Mouse (Mus musculus) c-Kit-positive CD71-negative TER-119-negative erythroid progenitor cells, embryonic 14.5 days (primary cell): ENCODE data around the gene Dhx58.
A peak's percentile ranks its signal among the peaks of the same experiment; 100 is the strongest.

Experiments
- DNase-seq: peaks from one replicate; pipeline ENCODE4 v3.0.0-alpha.2; 2013; ENCODE audit warnings: low read depth

Dhx58 gene

DNA sequence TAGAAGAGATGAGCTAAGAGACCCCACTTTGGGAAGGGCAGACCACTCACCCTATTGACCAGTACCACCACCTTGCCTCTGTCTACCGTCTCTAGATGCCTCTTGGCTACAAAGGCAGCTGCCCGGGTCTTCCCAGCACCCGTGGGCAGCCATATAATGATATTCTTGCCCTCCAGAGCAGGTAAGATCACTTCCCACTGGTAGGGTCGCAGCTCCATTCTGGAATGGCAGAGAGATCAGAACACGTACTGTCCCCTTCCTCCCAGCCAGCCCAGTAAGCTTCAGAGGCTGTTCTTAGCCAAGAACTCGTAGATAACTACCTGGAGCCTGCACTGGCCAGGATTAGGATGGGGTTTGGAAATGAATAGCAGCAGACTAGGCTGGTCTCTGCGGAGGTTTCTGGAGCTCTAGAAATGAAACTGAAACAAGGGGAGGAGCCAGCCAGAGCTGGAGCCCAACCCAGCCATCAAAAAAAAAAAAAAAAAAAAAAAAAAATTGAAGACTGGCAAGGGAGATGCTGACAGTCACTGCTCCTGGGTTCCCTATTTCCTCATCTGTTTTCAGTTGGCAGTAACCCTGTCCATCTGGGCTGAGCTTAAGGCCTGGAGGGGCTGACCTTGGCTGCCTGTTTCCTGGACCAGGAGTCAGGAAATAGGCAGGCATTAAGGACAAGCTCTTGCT is at the start of gene Dhx58:
TSS of gene Dhx58 (minus strand) at position 421 of the 681 bp plus-strand sequence.
- DNase-seq = no peak

DNA sequence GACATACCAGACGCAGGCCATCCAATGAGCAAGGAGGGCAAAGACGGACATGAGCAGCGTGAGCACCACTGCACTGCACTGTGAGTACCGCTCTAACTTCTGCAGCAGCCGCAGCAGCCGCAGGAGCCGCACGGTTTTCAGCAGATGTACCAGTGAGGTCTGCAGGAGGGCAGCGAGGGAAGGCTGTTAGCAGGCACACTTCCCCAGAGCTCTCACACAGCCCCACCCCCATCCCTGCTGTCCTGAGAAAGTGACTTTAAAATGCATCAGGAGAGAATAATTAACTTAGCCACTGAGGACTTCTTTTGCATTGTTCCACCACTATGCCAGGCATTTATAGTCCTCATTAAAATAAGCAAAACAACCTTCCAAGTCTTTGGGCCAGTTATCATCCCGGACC is 48.2 kb upstream of the Dhx58 start:
- DNase-seq = no peak

DNA sequence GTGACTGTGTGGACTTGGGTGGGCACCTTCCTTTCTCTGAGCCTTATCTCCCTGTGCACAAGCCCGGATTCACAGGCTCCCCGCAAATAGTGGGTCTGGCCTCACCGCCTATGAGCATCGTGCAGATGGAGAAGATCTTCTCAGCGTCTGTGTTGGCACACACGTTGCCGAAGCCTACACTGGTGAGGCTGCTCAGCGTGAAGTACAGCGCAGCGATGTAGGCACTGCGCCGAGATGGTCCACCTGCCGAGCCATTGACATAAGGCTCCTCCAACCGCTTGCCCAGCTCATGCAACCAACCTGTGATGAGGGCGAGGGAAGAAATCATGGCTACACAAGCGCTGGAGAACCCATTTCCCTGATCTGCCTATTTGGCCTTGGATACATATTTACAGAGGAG is 46.1 kb upstream of the Dhx58 start:
- no peak for DNase-seq

DNA sequence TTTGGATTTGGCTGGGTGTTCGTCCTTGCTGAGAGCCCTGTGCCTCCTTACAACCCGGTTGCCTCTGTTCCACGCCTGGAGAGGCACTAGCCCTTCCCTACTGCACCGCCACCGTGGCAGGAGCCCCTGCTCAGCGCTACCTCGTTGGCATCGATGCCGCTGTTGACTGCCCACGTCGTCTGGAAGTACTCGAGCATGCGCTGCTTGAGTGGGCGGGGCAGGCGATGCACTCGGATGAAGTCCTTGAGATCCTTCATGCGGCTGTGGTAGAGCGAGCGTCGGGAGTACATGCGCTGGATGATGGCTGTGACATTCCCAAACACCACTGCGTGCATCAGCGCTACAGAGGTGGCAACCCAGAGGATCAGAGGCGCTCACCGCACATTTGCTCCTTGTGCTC is 45.4 kb upstream of the Dhx58 start:
- DNase-seq = no peak

DNA sequence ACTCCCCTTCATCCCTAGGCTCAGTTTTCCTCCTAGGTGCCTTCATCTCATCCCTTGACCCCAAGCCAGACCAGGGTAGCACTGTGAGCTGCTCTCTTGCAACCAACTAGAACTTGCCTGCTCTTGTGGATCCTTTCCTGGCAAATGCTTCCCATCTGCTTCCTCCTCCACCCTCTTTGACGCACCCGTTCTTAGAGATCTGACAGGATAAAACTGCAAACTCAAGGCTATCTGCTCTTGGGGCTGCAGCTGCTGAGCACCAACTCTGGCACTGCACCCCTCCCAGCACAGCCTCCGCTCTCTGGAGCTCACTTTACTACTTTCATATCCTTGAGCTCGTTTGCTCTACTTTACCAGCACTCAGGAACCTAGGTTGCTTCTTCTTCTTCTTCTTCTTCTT is 44.5 kb upstream of the Dhx58 start:
- no peak for DNase-seq

DNA sequence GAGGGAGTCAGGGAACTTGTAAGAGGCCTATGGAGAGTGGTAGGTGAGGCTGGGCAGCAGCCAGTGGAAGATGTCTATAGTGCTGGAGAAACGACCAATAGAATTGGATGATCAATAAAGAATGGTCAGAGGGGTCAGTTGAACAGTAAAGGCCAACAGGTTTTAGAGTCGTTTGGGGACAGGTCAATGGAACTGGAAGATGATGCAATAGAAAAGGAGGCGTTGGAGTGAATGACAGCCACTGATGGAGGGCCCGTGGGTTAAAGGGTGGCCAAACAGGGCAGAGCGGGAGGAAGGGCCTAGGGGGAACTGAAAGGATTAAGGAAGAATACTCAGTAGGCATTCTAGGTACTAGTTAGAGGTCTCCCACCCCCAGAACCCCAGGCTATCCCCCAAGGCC is 43.0 kb upstream of the Dhx58 start:
- DNase-seq = no peak

DNA sequence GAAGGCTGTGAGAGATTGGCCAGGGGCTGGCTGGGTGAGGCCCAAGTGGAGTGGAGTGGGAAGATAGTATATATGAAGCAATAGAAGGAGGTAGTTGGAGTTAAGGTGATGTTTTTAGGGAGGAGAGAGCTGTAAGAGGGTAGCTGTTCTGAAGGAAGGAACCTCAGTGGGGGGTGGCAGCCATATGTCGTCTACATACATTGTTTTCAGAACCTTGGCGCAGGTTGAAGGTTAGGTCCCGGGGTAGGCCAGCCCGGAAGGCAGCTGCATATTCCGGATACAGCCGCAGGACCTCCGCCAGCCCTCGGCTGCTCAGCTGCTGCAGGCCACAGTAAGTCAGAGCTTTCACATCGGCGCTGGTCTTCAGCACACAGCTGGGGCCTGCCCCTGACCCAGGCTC is 42.5 kb upstream of the Dhx58 start:
- DNase-seq = no peak

DNA sequence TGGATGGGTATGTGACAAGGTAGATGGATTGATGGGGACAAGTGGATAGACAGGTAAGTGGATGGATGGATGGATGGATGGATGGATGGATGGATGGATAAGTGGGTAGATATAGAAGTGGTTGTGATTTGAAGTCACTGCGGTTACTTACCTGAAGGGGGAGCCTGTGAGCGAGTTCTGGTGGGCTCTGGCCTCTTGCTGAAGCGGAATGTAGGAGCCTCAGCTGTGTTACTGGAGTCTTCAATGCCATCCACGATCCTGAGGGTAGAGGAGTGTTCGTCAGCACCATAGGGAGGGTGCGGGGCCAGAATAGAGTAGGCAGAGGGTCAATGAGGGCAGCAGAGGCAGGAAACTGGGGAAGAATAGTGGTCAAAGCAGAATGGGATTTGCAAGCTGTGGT is 41.0 kb upstream of the Dhx58 start:
- no peak for DNase-seq

DNA sequence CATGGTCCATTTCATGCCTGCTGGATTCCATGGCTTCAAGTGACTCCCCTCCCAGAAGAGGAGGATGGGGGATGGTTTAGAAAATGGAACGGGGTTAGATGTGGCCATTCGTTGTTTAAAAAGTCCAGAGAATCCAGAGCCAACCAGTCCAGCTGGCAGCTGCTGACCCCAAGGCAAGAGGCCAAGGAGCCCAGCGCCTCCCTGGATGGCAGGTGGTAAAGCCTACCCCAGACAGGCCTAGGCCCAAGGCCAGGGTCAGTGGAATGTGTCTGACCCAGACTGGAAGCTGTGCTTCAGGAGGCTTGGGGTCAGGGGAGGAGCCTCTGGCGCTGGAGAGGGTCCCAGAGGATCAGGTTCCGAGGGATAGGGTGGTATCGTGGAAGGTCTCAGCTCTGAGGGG is 37.3 kb upstream of the Dhx58 start:
- no peak for DNase-seq

DNA sequence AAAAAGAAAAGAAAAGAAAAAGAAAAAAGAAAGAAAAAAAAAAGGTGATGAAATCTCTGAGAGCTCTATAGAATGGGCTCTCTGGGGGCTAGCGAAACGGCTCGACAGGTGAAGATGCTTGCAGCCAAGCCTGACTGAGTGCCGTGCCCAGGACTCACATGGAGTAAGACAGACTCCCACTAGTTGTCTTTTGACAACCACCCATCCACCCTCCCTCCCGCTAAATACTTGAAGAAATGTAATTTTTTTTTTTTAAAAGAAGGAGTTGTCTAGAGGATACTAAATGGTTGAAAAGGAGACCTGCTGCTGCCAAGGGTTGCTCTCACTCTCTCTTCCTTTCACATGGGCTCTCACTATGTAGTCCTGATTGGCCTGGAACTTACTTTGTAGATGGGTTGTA is 34.7 kb upstream of the Dhx58 start:
- no peak for DNase-seq

DNA sequence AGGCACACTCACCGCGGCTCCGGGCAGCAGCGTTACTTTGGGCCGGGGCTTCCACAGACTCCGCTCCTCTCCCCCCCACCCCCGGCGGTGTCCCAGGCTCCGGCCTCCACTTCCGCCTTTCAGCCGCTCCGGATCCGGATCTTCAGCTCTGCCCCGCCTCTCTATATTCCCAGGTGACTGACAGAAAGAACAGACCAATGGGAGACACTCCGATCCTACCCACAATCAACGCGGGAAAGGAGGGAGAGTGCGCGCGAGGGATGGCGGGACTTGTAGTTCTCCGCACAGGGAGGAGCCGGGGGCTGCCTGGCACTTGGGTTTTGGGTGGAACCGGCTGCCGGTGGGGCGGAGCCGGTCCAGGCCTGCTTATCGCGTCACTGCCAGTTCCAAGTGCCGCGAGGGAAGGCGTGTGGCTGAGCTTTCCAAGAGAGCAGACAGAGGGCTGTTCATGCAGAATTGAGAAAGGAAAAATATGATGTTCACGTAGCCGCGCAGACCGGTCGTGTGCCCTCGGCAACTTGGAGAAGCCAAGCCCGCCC is 34.1 kb upstream of the Dhx58 start, which contains the start of gene Rab5c:
TSS of gene Rab5c (minus strand) at position 150 of the 539 bp plus-strand sequence.
- peak; percentile 99 for DNase-seq

DNA sequence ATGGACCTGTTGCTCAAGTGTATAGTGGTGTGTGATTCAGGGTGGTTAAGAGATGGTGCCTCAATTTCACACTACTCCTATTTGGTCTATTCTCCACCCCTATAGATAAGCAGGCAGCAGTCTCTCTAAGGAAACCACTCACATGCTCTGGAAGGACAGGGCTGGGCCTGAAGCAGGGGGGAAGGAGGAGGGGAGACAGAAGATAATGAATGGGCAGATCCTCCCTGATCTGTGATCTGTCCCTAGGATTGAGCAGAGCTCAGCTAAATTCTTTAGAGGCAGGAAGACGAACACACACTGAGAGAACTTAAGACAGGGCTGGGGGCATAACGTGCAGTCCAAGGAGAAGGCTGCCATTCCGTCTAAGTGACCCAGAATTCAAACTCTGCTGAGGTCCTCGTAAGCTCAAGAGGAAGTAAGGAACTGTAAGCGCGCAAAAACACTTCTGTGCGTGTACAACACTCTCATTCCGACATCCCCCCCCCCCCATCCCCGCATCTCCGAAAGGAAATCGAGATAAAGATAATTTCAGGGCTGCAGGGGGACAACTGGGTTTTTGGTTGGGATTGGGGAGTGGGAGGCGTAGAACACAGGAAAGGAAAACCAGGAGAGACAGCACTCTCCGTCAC is 33.1 kb upstream of the Dhx58 start:
- no peak for DNase-seq

DNA sequence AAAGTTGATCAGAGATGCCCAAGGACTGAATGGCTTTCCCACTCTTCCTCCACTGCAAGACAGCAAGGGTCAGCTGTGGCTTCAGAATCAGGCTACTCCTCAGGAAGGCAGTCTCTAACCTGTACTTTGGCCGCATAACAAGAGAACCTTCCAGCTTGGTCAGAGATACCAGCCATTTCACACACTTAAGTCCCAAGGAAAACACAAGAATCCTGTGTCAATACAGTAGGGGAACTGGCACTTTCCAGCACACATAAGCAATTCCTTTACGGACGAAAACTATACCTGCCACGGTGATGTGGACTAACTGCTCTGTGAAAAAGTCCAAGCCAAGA is 32.6 kb upstream of the Dhx58 start:
- no peak for DNase-seq

DNA sequence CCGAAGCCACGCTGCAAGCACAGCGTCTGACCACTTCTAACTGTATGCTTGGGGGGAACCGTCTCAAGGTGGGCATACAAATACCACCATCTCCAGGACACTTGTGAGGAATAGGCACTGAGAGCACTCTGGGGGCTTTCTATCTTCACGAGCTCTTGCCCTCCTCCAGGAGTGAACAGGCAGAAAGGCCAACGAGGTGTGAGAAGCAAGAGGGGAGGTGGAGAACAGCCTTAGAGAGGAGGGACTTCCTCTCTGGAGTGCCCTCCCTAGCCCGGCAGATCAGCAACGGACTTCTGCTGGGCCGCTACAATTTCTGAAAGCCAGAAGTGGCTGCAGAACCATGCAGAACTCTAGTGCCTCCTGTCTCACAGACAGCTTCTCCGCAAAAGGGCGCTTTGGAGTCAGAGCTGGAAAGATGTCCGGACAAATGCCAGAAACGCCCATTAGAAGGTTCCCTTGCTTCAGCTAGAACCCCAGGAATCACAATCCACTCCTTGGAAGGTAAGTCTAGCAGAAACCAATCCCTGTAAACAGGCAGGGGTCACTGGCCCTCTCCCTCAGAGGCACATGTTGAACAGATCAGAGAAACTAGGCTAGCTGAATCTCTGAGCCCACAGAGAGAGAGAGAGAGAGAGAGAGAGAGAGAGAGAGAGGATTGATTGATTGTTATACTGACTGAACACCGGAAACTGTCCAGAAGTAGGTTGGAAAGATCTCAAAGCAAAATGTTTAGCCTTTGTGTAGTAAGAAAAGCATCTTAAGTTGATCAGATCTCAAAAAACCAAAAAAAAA is 32.1 kb upstream of the Dhx58 start:
- no peak for DNase-seq

DNA sequence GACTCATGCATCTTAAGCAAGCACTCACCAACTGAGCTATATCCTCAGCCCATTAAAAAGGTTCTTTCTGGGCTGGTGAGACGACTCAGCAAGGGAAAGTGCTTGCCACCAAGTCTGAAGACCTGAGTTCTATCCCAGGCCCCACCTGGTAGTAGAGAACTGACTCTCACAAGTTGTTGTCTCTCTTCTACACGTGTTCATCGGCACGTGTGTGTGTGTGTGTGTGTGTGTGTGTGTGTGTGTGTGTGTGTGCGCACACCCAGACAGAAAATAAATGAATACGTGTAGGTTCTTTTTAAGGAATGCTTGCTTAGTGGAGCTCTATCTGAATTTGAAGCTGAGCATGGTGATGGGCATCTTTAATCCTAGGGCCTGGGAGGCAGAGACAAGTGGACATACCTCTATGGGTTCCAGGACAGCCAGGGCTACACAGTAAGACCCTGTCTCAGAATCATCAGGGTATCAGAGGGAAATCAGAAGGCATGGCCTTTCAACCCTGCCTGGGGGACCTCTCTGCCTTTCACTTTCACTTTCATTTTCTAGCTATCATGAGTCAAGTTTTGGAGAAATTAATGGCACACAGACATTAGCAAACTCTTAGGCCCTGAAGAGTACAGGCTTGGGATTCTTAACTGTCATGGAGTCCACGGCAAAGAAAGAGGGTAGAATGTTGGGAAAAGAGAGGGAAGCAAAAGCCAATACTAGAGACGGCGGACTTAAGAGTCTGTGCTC is 31.2 kb upstream of the Dhx58 start:
- no peak for DNase-seq

DNA sequence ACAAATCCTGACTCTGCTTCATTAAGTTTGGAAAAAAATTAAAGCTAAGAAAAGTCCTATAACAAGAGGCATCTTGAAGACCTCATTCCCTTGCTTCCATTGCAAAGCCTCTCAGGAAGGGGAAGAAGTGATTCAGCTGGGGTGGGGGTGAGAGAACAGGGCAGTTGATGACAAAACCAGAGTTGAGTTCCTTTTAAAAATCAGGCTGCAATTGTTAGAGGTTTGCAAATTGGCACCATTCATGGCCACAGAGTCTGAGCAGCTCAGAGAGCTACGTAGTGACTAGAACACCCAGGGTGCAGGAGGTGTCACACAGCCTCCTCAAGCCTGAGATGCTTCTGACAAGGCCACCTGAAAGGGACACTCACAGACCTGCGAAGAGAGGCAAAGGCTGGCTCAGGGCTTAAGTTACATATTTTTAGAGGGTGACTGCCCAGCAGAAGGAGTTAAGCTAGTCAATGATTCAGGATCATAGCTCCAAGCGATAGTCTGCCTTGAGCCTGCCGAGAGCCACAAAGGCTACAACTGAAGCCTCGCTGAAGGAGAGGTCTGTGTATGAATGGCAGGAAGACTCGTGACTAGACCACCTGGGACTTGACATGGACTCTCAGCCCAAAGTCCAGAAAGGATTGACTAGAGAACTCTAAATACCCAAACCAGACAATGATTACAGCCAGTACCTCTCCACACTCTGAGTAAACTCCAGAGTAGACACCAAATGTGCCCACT is 26.6 kb upstream of the Dhx58 start:
- DNase-seq = no peak

DNA sequence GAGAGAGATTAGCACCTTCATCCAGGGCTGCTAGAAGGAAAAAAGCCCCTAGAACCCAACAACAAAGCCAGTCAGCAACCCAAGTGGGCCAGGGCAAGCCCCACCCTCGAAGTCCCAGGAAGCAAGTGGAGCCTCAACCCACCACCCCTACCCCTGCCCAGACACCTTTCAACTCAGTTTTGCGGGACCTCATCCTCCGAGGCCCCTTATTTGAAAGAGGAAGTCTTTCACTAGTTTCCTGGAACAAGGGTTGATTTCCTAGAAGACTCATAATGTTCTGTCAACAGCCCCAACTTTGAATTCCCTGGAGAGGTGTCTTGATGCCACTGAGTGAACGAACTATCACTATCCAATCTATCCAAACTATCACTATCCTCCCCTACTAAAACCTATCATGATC is 25.9 kb upstream of the Dhx58 start:
- no peak for DNase-seq

DNA sequence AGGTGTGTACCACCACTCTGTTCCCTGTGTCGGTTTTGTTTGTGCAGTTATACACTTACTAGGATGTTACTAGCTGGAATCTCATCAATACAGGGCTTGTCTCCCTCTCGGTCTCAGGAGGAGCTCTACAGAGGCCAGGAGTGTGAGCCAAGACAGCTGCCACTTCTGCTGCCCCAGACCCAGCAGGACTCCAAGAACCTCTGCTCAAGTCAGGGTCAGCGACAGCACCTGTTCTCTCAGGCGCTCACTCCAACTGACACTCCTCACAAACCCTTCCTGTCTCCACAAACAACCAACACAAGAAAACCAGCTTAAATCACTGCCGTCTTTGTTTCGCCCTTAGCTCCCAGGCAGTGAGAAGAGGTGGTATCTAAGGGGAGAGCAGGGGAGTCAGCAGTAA is 24.5 kb upstream of the Dhx58 start:
- no peak for DNase-seq

DNA sequence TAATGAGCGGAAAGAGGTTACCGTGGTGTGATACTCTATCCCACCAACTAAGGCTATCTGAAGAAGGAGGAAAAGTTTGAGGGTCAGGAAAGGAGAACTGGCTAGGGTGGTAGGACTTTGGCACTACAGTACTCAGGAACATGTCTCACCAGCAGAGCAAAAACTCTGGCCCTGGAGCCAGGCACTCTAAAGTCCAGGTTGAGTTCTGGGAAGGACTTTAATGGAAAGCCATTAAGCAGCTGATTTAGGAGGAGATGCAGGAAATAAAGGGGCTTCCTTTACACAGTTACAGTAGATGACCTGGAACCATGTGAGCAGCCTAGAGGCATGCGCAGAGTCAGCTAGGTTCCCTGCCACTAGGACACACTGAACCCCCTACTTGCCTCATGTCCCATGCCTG is 23.1 kb upstream of the Dhx58 start:
- no peak for DNase-seq

DNA sequence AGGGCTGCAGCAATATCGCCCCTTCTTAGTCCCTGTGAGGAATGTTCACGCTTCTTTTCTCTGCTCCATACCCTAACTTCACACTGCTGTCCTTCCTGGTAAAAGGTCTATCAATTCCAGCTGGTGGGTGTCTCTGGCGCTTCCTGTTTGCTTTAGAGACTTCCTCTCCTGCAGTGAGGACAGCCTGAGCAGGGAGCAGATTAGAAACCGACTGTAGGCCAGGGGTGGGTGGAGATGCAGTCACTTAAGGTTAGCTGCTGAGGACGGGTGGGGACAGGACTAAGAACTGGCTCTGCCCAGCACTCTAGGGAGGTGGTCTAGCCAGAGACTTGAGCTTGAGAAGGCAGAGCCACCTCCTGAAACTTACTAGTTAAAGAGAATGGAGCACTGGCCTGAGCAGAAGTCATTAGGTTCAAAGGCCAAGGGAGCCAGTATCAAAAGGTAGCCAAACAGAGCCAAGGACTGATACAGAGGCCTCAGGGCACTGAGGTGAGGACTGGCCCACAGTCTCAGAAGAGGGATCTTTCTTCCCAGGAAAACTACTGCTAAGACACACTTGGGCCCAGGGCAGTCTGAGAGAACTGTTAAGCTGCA is 20.9 kb upstream of the Dhx58 start:
- DNase-seq = no peak

DNA sequence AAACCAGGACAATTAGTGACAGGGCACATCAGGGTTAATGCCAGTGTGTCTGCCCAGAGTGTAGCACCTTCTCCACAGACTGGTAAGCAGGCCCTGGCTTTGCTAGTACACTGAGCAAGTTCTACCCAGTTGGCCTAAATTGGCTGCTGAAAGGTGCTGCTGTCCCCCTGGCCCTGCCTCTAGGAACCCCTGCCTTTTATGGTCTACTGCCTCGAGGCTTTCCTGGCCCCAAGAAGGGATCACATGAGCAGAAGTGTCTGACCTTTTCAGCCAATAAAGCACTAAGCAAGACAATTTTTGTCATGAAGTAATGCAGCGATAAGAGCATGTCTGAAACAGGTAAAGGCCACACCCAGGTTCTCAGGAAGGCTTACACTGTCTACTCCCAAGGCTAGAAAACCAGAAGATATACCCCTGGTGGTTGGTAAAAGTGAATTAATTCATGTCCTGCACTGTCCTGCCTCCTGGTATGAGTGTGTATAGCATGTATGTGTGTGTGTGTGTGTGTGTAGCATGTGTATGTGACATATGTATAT is 18.5 kb upstream of the Dhx58 start:
- no peak for DNase-seq
